In the genomic region with DNA sequence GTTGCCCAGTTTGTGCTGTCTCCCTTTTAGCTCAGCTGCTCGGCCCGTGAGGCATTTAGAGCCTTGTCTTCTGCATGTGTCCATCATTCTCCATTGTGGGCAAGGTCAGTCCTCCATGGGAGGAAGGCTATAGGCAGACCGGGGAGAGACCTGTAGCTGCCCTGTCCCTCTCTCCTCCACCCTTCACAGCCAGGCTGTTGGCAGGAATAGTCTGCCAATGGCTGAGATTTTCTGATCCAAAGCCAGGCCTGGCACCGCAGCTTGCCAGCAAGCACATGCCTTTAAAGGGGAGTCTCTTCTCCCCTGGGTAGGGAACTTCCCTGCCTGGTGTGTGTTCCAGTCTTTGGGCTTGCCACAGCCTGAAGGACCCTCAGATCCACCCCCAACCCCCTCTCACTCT, we compare ENCODE assay signal across 14 mouse cellular contexts. TPM values are rescaled to one million over a fixed set of nuclear protein-coding genes. Genes with fewer than 3 reads are reported as not detected.
DNase-seq lines count a peak whose midpoint lies in the region; ATAC-seq and TF ChIP-seq lines count a peak whose summit lies in the region.
"Had no signal": no experiment of that assay in that cellular context is flagged by ENCODE, and none has a peak within 500 bp of the region (broad histone marks: within the 10 kb centered on the region; RNA-seq: fewer than 3 reads in every experiment).

No protein-coding gene starts in this region.

- H3K9ac ChIP-seq in heart, adult 2 months (ENCODE audit: low read depth, low read length), result no peak overlapping the region
- no peak overlapping the region for H3K9ac ChIP-seq in kidney, embryonic 15.5 days
- no peak overlapping the region for H3K9ac ChIP-seq in stomach, postnatal 0 days (ENCODE audit: low read length)
- H3K9ac ChIP-seq: limb, embryonic 15.5 days; midbrain, embryonic 13.5 days; neural tube, embryonic 15.5 days had no signal

- TF ChIP-seq EP300 in heart, adult 2 months (IDR thresholded peaks at IDR 0.05; ENCODE audit: insufficient read depth, low read depth, low read length), result 0 out of 2 replicates have a peak, but pooled peaks have one; percentile 4
- no peak for TF ChIP-seq EP300 in stomach, postnatal 0 days (optimal IDR thresholded peaks at IDR 0.05)

- H3K79me2 ChIP-seq in heart, adult 2 months (replicated peaks; ENCODE audit: control insufficient read depth, insufficient read depth, low read length), result no peaks in the 10 kb centered on the region

- no peaks in the 10 kb centered on the region for H3K27me3 ChIP-seq in cerebellum, adult 2 months (ENCODE audit: control insufficient read depth, insufficient read depth, low read length)
- H3K27me3 ChIP-seq in heart, adult 2 months (ENCODE audit: control insufficient read depth, insufficient read depth, low read length), result no peaks in the 10 kb centered on the region
- no peaks in the 10 kb centered on the region for H3K27me3 ChIP-seq in heart, embryonic 10.5 days (ENCODE audit: insufficient read depth, poor library complexity, severe bottlenecking)
- no peaks in the 10 kb centered on the region for H3K27me3 ChIP-seq in kidney, embryonic 15.5 days
- no peaks in the 10 kb centered on the region for H3K27me3 ChIP-seq in stomach, postnatal 0 days (ENCODE audit: control insufficient read depth, insufficient read depth, low read length)
- H3K27me3 ChIP-seq: limb, embryonic 15.5 days; midbrain, embryonic 13.5 days; neural tube, embryonic 15.5 days had no signal

- H3K4me3 ChIP-seq in cerebellum, adult 2 months (replicated peaks; ENCODE audit: insufficient read depth, low read depth, low read length), result no peak overlapping the region
- H3K4me3 ChIP-seq in heart, adult 2 months, result no peak overlapping the region
- H3K4me3 ChIP-seq in heart, embryonic 10.5 days, result no peak overlapping the region
- no peak overlapping the region for H3K4me3 ChIP-seq in kidney, embryonic 15.5 days (replicated peaks)
- H3K4me3 ChIP-seq in stomach, postnatal 0 days (ENCODE audit: low read depth, low read length), result no peak overlapping the region
- H3K4me3 ChIP-seq: limb, embryonic 15.5 days; midbrain, embryonic 13.5 days; neural tube, embryonic 15.5 days had no signal

- H3K9me3 ChIP-seq in heart, embryonic 10.5 days, result no peaks in the 10 kb centered on the region
- no peaks in the 10 kb centered on the region; the same call in 1 of the 2 replicates for H3K9me3 ChIP-seq in kidney, embryonic 15.5 days (replicated peaks)
- no peaks in the 10 kb centered on the region for H3K9me3 ChIP-seq in stomach, postnatal 0 days (ENCODE audit: control insufficient read depth, low read length)
- H3K9me3 ChIP-seq: limb, embryonic 15.5 days; midbrain, embryonic 13.5 days; neural tube, embryonic 15.5 days had no signal

- no peak overlapping the region for H3K4me2 ChIP-seq in kidney, embryonic 15.5 days
- H3K4me2 ChIP-seq in stomach, postnatal 0 days (replicated peaks; ENCODE audit: low read depth), result no peak overlapping the region
- H3K4me2 ChIP-seq: limb, embryonic 15.5 days; midbrain, embryonic 13.5 days; neural tube, embryonic 15.5 days had no signal

- DNase-seq in cerebellum, adult 2 months, result peak; percentile 21 to 36
- DNase-seq in cerebellum, adult 9-11 months, result no peak
- peak; percentile 60 to 64 for DNase-seq in heart, adult 2 months
- DNase-seq in heart, embryonic 10.5 days (ENCODE audit: low spot score), result no peak
- DNase-seq in right cerebral cortex, postnatal 10 days (ENCODE audit: low spot score in 2 of 2), result peak; percentile 58 to 76
- DNase-seq in right cerebral cortex, postnatal 25 days, result no peak
- DNase-seq in stomach, postnatal 0 days (ENCODE audit: low spot score), result no peak
- DNase-seq: thymus, adult 18-20 months had no signal

- H3K27ac ChIP-seq in cerebellum, adult 2 months (ENCODE audit: insufficient read depth, low read length), result no peak overlapping the region
- H3K27ac ChIP-seq in heart, adult 2 months, result no peak overlapping the region
- H3K27ac ChIP-seq in heart, embryonic 10.5 days, result no peak overlapping the region
- no peak overlapping the region for H3K27ac ChIP-seq in kidney, embryonic 15.5 days
- no peak overlapping the region for H3K27ac ChIP-seq in stomach, postnatal 0 days (replicated peaks)
- H3K27ac ChIP-seq: limb, embryonic 15.5 days; midbrain, embryonic 13.5 days; neural tube, embryonic 15.5 days had no signal

- no peaks in the 10 kb centered on the region for H3K4me1 ChIP-seq in cerebellum, adult 2 months (ENCODE audit: control insufficient read depth, insufficient read depth, low read length)
- peaks cover 2% of the 10 kb centered on the region; the same call in 1 of the 2 replicates for H3K4me1 ChIP-seq in heart, adult 2 months (ENCODE audit: control insufficient read depth, insufficient read depth, low read length)
- H3K4me1 ChIP-seq in heart, embryonic 10.5 days, result no peaks in the 10 kb centered on the region
- peaks cover 13% of the 10 kb centered on the region for H3K4me1 ChIP-seq in kidney, embryonic 15.5 days
- no peaks in the 10 kb centered on the region for H3K4me1 ChIP-seq in stomach, postnatal 0 days (replicated peaks; ENCODE audit: control insufficient read depth, insufficient read depth)
- H3K4me1 ChIP-seq: neural tube, embryonic 15.5 days had no signal

- ATAC-seq in kidney, embryonic 15.5 days (replicated peaks; ENCODE audit: low FRiP score), result no peak
- no peak for ATAC-seq in stomach, postnatal 0 days (ENCODE audit: low FRiP score, low TSS enrichment)
- ATAC-seq: lung, postnatal 0 days; midbrain, embryonic 13.5 days had no signal

- no peak for TF ChIP-seq CTCF in cerebellum, adult 2 months (IDR thresholded peaks at IDR 0.05; ENCODE audit: borderline replicate concordance, insufficient read depth, low read depth, low read length)
- no peak for TF ChIP-seq CTCF in heart, adult 2 months (IDR thresholded peaks at IDR 0.05)
- TF ChIP-seq CTCF in stomach, postnatal 0 days (IDR thresholded peaks at IDR 0.05; ENCODE audit: low read depth), result no peak

- TF ChIP-seq POLR2A in cerebellum, adult 2 months (IDR thresholded peaks at IDR 0.05; ENCODE audit: borderline replicate concordance, insufficient read depth, low read length), result no peak
- TF ChIP-seq POLR2A in heart, adult 2 months (IDR thresholded peaks at IDR 0.05; ENCODE audit: insufficient read depth, low read depth, low read length), result no peak

- no peaks in the 10 kb centered on the region for H3K36me3 ChIP-seq in heart, adult 2 months (ENCODE audit: control insufficient read depth, insufficient read depth, low read length)
- no peaks in the 10 kb centered on the region for H3K36me3 ChIP-seq in heart, embryonic 10.5 days
- no peaks in the 10 kb centered on the region for H3K36me3 ChIP-seq in kidney, embryonic 15.5 days
- H3K36me3 ChIP-seq in stomach, postnatal 0 days (ENCODE audit: control insufficient read depth, insufficient read depth, low read length), result no peaks in the 10 kb centered on the region
- H3K36me3 ChIP-seq: G1E; limb, embryonic 15.5 days; midbrain, embryonic 13.5 days; neural tube, embryonic 15.5 days had no signal

- 3% methylated on average over 4 of the region's 4 CpGs for WGBS in cerebellum, adult 2 months
- 56% methylated on average over 4 of the region's 4 CpGs for WGBS in heart, adult 2 months
- 82% methylated on average over 4 of the region's 4 CpGs for WGBS in heart, embryonic 10.5 days
- 87% methylated on average over 4 of the region's 4 CpGs for WGBS in kidney, embryonic 15.5 days
- WGBS in stomach, postnatal 0 days, result 76% methylated on average over 4 of the region's 4 CpGs

- intact Hi-C loops in heart, adult 2 months (cut with DNase I), result no loop called here

RNA-seq across cellular contexts. Expression of gene Kctd15, which starts 52.6 kb away (rescaled TPM):
- 16.5 and 17.5 TPM in 2 replicates for polyA plus RNA-seq in cerebellum, adult 2 months (2012; rRNA removed)
- total RNA-seq in heart, adult 2 months (2021), result 1 to 10 TPM; 3.6 to 3.8 TPM
- polyA plus RNA-seq in heart, adult 2 months (2012; rRNA removed), result 4.1 and 5.7 TPM in 2 replicates
- polyA plus RNA-seq in heart, embryonic 10.5 days (2016; fragmentation: Nextera tagmentation; extraction: Ambion mirVana), result 15.3 and 25.5 TPM in 2 replicates
- polyA plus RNA-seq in kidney, embryonic 15.5 days (2015; fragmentation: Nextera tagmentation; extraction: Ambion mirVana), result 33.4 and 37.0 TPM in 2 replicates
- 17.5 and 17.9 TPM in 2 replicates for polyA plus RNA-seq in stomach, postnatal 0 days (2015; fragmentation: Nextera tagmentation; extraction: Ambion mirVana)
- polyA plus RNA-seq: G1E had no signal

Comparison
In these comparisons a context has a peak if more than half of its experiments do, and no peak if none do; other contexts are left out.
1. DNase-seq: peak in cerebellum, adult 2 months (2 of 2), heart, adult 2 months (2 of 2) and right cerebral cortex, postnatal 10 days (2 of 2); none in cerebellum, adult 9-11 months (single experiment), heart, embryonic 10.5 days (single experiment), right cerebral cortex, postnatal 25 days (single experiment) and stomach, postnatal 0 days (single experiment).